In the genomic region with DNA sequence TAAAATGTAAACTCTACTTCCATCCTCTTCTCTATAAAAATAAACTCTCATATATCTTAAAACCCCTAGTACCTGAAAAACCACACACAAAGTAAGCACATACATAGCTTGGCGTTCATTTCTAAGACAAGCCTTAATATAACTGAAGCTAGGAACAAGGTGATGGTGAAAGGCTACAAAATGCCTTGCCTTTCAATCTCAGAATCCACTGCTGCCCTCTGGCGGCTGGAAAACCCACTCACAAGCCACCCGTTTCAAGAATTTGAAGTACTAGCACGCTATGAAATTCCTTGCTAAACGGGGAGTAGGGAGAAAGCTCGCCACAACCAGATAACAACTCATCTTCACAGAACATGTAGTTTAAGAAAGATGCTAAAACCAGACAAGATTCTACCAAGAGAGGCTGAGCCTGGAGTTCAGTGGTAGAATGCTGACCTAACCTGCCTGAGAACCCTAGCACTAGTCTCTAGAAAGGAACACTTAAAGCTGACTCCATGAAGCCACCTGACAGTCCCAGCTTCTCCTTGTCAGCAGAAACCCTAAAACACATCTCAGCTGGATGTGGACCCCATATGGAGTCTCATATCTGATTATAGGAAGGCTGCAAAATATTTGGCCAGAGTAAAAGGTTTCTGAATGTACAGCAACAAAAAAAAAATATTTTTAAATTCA, we compare ENCODE assay signal across 9 mouse cellular contexts. TPM values are rescaled to one million over a fixed set of nuclear protein-coding genes. Genes with fewer than 3 reads are reported as not detected.
DNase-seq lines count a peak whose midpoint lies in the region; ATAC-seq and TF ChIP-seq lines count a peak whose summit lies in the region.
"Had no signal": no experiment of that assay in that cellular context is flagged by ENCODE, and none has a peak within 500 bp of the region (broad histone marks: within the 10 kb centered on the region; RNA-seq: fewer than 3 reads in every experiment).

No protein-coding gene starts in this region.

- no peak overlapping the region for H3K9ac ChIP-seq in heart, adult 2 months (ENCODE audit: low read depth, low read length)
- H3K9ac ChIP-seq in liver, embryonic 13.5 days: no peak overlapping the region
- H3K9ac ChIP-seq in neural tube, embryonic 13.5 days: no peak overlapping the region
- H3K9ac ChIP-seq: limb, embryonic 15.5 days had no signal

- H3K36me3 ChIP-seq in embryonic facial prominence, embryonic 10.5 days (replicated peaks): peaks cover 25% of the 10 kb centered on the region
- no peaks in the 10 kb centered on the region; the same call in none of the 2 replicates for H3K36me3 ChIP-seq in heart, adult 2 months (ENCODE audit: control insufficient read depth, insufficient read depth, low read length)
- H3K36me3 ChIP-seq in liver, embryonic 13.5 days: peaks cover 10% of the 10 kb centered on the region
- H3K36me3 ChIP-seq in neural tube, embryonic 13.5 days: peaks cover 11% of the 10 kb centered on the region

- H3K27ac ChIP-seq in embryonic facial prominence, embryonic 10.5 days (replicated peaks): no peak overlapping the region
- no peak overlapping the region for H3K27ac ChIP-seq in heart, adult 2 months
- H3K27ac ChIP-seq in liver, embryonic 13.5 days: no peak overlapping the region
- H3K27ac ChIP-seq in neural tube, embryonic 13.5 days (replicated peaks): no peak overlapping the region
- H3K27ac ChIP-seq: limb, embryonic 15.5 days had no signal

- WGBS in embryonic facial prominence, embryonic 10.5 days: 9% methylated on average over 6 of the region's 6 CpGs
- WGBS in heart, adult 2 months: 3% methylated on average over 6 of the region's 6 CpGs
- WGBS in liver, embryonic 13.5 days (ENCODE audit: insufficient replicate concordance): 4% methylated on average over 6 of the region's 6 CpGs
- 6% methylated on average over 6 of the region's 6 CpGs for WGBS in neural tube, embryonic 13.5 days

- peak; percentile 91 for TF ChIP-seq CTCF in heart, adult 2 months (IDR thresholded peaks at IDR 0.05)

- intact Hi-C loops in heart, adult 2 months (cut with DNase I): no loop called here

- DNase-seq in CD8-positive naive resting alpha-beta T cell, adult 2 months (ENCODE audit: low read depth in 2 of 2, low spot score in 2 of 2): peak; percentile 18 to 34
- peak; percentile 76 for DNase-seq in adrenal gland, postnatal 25 days
- peak; percentile 78 for DNase-seq in embryonic facial prominence, embryonic 10.5 days (ENCODE audit: low spot score)
- DNase-seq in heart, adult 2 months: peak; percentile 45 to 70
- peak; percentile 88 for DNase-seq in kidney, postnatal 10 days
- DNase-seq in liver, embryonic 13.5 days: peak; percentile 26
- DNase-seq in thymus, postnatal 0 days (ENCODE audit: low spot score): peak; percentile 57

- H3K79me2 ChIP-seq in heart, adult 2 months (replicated peaks; ENCODE audit: control insufficient read depth, insufficient read depth, low read length): no peaks in the 10 kb centered on the region

- H3K4me2 ChIP-seq in liver, embryonic 13.5 days: no peak overlapping the region
- H3K4me2 ChIP-seq in neural tube, embryonic 13.5 days: 0 out of 2 replicates have a peak overlapping the region, but pooled peaks have one; percentile 27
- H3K4me2 ChIP-seq: limb, embryonic 15.5 days had no signal

- H3K4me3 ChIP-seq in embryonic facial prominence, embryonic 10.5 days: no peak overlapping the region
- no peak overlapping the region for H3K4me3 ChIP-seq in heart, adult 2 months
- H3K4me3 ChIP-seq in liver, embryonic 13.5 days (replicated peaks): no peak overlapping the region
- H3K4me3 ChIP-seq in neural tube, embryonic 13.5 days: no peak overlapping the region
- H3K4me3 ChIP-seq: limb, embryonic 15.5 days had no signal

- no peak for ATAC-seq in liver, embryonic 13.5 days (ENCODE audit: low read depth)
- no peak for ATAC-seq in neural tube, embryonic 13.5 days (ENCODE audit: low read depth)

- H3K4me1 ChIP-seq in embryonic facial prominence, embryonic 10.5 days: no peaks in the 10 kb centered on the region
- peaks cover 2% of the 10 kb centered on the region; the same call in 1 of the 2 replicates for H3K4me1 ChIP-seq in heart, adult 2 months (ENCODE audit: control insufficient read depth, insufficient read depth, low read length)
- no peaks in the 10 kb centered on the region for H3K4me1 ChIP-seq in liver, embryonic 13.5 days (replicated peaks)
- H3K4me1 ChIP-seq in neural tube, embryonic 13.5 days (replicated peaks): no peaks in the 10 kb centered on the region; the same call in 1 of the 2 replicates

- TF ChIP-seq POLR2A in heart, adult 2 months (IDR thresholded peaks at IDR 0.05; ENCODE audit: insufficient read depth, low read depth, low read length): no peak

- H3K9me3 ChIP-seq in embryonic facial prominence, embryonic 10.5 days: no peaks in the 10 kb centered on the region
- no peaks in the 10 kb centered on the region for H3K9me3 ChIP-seq in liver, embryonic 13.5 days (replicated peaks)
- no peaks in the 10 kb centered on the region for H3K9me3 ChIP-seq in neural tube, embryonic 13.5 days
- H3K9me3 ChIP-seq: limb, embryonic 15.5 days had no signal

- no peaks in the 10 kb centered on the region for H3K27me3 ChIP-seq in embryonic facial prominence, embryonic 10.5 days (replicated peaks; ENCODE audit: low read depth, poor library complexity, severe bottlenecking)
- H3K27me3 ChIP-seq in heart, adult 2 months (ENCODE audit: control insufficient read depth, insufficient read depth, low read length): no peaks in the 10 kb centered on the region
- no peaks in the 10 kb centered on the region for H3K27me3 ChIP-seq in liver, embryonic 13.5 days
- no peaks in the 10 kb centered on the region for H3K27me3 ChIP-seq in neural tube, embryonic 13.5 days
- H3K27me3 ChIP-seq: limb, embryonic 15.5 days had no signal

- TF ChIP-seq EP300 in heart, adult 2 months (IDR thresholded peaks at IDR 0.05; ENCODE audit: insufficient read depth, low read depth, low read length): no peak

RNA-seq across cellular contexts. Expression of a gene that starts 29.1 kb away (rescaled TPM):
- total RNA-seq in adrenal gland, postnatal 25 days (2021): 22.2 and 24.2 TPM in 2 replicates
- 34.8 and 37.5 TPM in 2 replicates for polyA plus RNA-seq in embryonic facial prominence, embryonic 10.5 days (2016; fragmentation: Nextera tagmentation; extraction: Ambion mirVana)
- total RNA-seq in heart, adult 2 months (2021): 10 to 100 TPM in 1 of 2 experiments, 1 to 10 TPM in 1; 9.9 to 11.3 TPM
- polyA plus RNA-seq in heart, adult 2 months (2012; rRNA removed): 2.9 and 3.4 TPM in 2 replicates
- 22.4 and 29.1 TPM in 2 replicates for polyA plus RNA-seq in liver, embryonic 13.5 days (2015; fragmentation: Nextera tagmentation; extraction: Ambion mirVana)
- 31.6 and 35.8 TPM in 2 replicates for polyA plus RNA-seq in neural tube, embryonic 13.5 days (2015; fragmentation: Nextera tagmentation; extraction: Ambion mirVana)
- 35.6 and 36.3 TPM in 2 replicates for polyA plus RNA-seq in thymus, postnatal 0 days (2015; fragmentation: Nextera tagmentation; extraction: Ambion mirVana)

RNA-seq across cellular contexts. Expression of a gene that starts 29.2 kb away (rescaled TPM):
- total RNA-seq in adrenal gland, postnatal 25 days (2021): 30.2 and 38.1 TPM in 2 replicates
- 42.0 and 44.6 TPM in 2 replicates for polyA plus RNA-seq in embryonic facial prominence, embryonic 10.5 days (2016; fragmentation: Nextera tagmentation; extraction: Ambion mirVana)
- 10 to 100 TPM; 10.8 to 12.3 TPM for total RNA-seq in heart, adult 2 months (2021)
- 3.0 and 4.6 TPM in 2 replicates for polyA plus RNA-seq in heart, adult 2 months (2012; rRNA removed)
- polyA plus RNA-seq in liver, embryonic 13.5 days (2015; fragmentation: Nextera tagmentation; extraction: Ambion mirVana): 7.8 and 8.5 TPM in 2 replicates
- polyA plus RNA-seq in neural tube, embryonic 13.5 days (2015; fragmentation: Nextera tagmentation; extraction: Ambion mirVana): 28.1 and 33.4 TPM in 2 replicates
- 29.2 and 36.8 TPM in 2 replicates for polyA plus RNA-seq in thymus, postnatal 0 days (2015; fragmentation: Nextera tagmentation; extraction: Ambion mirVana)

Comparison
In these comparisons a context has a peak if more than half of its experiments do, and no peak if none do; other contexts are left out.
1. DNase-seq: peak in every context shown above with its lines; median percentile 88 in kidney, postnatal 10 days; 78 in embryonic facial prominence, embryonic 10.5 days; 76 in adrenal gland, postnatal 25 days; 58 in heart, adult 2 months; 57 in thymus, postnatal 0 days; 26 in CD8-positive naive resting alpha-beta T cell, adult 2 months; 26 in liver, embryonic 13.5 days.